Mouse (Mus musculus): ENCODE measurements around the gene Tmem163. TPM values are rescaled to one million over a fixed set of nuclear protein-coding genes. Genes with fewer than 3 reads are reported as not detected.

Gene Tmem163
- total and polyA plus RNA-seq, 3 experiments: 5.2 to 21.6 (median 6.5) TPM

DNA sequence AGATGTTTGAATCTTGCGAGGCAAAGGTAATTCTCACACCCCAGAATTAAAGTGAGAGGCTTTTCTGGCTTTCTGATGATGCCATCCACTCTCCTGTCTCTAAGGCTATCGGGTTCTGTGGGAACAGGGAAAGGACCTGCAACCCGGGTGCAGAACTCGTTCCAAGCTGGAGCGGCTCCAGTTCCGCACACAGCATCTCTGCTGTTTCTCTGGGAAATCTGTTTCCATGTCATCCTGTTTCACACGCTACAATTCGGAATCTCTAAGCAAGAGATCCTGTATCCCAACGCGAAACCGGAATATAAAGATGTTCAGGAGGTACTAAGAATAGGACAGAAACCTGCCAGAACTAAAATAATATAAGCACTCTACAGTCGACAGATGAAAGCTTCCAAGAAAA lies 3.2 kb downstream of the Tmem163 start:
- Histone ChIP-seq H3K9ac (ENCODE audit: low read depth, low read length) (no peak overlapping the region), H3K79me2 (replicated peaks; ENCODE audit: control insufficient read depth, insufficient read depth, low read length) (no peaks in the 10 kb centered on the region), H3K36me3 (ENCODE audit: control insufficient read depth, insufficient read depth, low read length) (no peaks in the 10 kb centered on the region), H3K27ac (no peak overlapping the region), H3K4me3 (no peak overlapping the region), H3K4me1 (ENCODE audit: control insufficient read depth, insufficient read depth, low read length) (no peaks in the 10 kb centered on the region), H3K27me3 (ENCODE audit: control insufficient read depth, insufficient read depth, low read length) (peaks cover 19% of the 10 kb centered on the region)
- TF ChIP-seq CTCF (IDR thresholded peaks at IDR 0.05) (no peak), EP300 (IDR thresholded peaks at IDR 0.05; ENCODE audit: insufficient read depth, low read depth, low read length) (no peak), POLR2A (IDR thresholded peaks at IDR 0.05; ENCODE audit: insufficient read depth, low read depth, low read length) (no peak)
- intact Hi-C loops (cut with DNase I): loop anchor here (5.0 kb wide), 1 partner anchor 174 kb away; no protein-coding TSS in a partner anchor
- WGBS: 42% methylated on average over 12 of the region's 12 CpGs
- no peak for DNase-seq

DNA sequence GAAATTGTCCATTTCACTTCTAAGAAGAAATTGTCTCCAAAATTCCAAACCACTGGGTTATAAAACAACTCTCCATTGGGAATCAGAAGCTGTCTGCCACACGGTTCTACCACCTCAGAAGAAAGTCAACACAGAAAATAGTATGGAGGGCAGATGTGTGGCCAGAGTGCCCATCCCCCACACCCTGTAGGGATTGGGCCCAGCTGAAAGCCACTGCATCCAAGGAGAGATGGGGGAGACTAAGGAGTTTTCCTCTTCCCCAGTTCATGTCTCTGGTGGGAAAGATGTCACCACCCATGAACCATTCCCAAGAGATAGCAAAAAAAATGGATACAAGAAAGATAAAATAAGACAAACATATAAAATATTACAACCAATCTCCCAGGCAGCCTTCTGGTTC lies 4.1 kb downstream of the Tmem163 start:
- intact Hi-C loops (cut with DNase I): loop anchor here (5.0 kb wide), 1 partner anchor 173 kb away; no protein-coding TSS in a partner anchor
- DNase-seq: no peak
- H3K4me3 ChIP-seq: no peak overlapping the region
- WGBS: 65% methylated on average over 1 of the region's 1 CpGs
- no peaks in the 10 kb centered on the region for H3K79me2 ChIP-seq (replicated peaks; ENCODE audit: control insufficient read depth, insufficient read depth, low read length)
- no peak overlapping the region for H3K9ac ChIP-seq (ENCODE audit: low read depth, low read length)
- peaks cover 19% of the 10 kb centered on the region for H3K27me3 ChIP-seq (ENCODE audit: control insufficient read depth, insufficient read depth, low read length)
- no peak for TF ChIP-seq POLR2A (IDR thresholded peaks at IDR 0.05; ENCODE audit: insufficient read depth, low read depth, low read length)
- TF ChIP-seq EP300 (IDR thresholded peaks at IDR 0.05; ENCODE audit: insufficient read depth, low read depth, low read length): no peak
- TF ChIP-seq CTCF (IDR thresholded peaks at IDR 0.05): no peak
- H3K36me3 ChIP-seq (ENCODE audit: control insufficient read depth, insufficient read depth, low read length): no peaks in the 10 kb centered on the region
- H3K27ac ChIP-seq: no peak overlapping the region
- no peaks in the 10 kb centered on the region for H3K4me1 ChIP-seq (ENCODE audit: control insufficient read depth, insufficient read depth, low read length)

DNA sequence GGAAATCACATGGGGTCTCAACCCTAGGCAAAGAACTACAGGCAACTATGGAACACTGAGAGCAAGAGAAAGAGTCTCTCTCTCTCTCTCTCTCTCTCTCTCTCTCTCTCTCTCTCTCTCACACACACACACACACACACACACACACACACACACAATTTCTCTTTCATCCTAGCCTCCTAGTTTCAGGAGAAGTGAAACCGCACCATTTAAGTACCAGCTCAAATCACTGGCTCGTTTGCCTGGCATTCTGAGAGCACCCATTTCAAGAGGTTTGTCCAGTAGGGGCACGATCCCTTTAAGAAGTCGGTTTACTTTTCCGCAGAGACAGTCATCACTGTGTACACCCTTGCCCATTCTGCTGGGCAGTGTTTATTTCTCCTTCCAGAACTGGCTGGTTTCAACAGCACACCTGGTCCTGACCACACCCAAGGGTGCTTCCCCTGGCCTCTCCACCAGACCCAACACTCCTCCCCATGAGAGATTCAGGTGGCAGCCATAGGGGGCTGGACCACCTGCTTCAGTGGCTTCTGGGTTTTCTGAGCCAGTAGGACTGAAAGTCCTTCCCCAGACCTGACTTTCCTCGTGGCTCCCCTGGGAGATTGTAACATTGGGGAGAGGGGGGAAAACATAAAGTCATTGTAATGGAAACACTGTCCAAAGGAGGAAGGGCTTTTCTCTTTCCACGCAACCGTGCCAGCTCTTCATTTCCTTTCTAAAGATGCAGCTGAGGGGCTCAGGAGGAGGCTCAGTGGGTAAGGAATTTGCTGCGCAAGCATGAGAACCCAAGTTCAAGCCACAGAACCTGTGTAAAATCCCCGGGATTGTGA lies 5.9 kb downstream of the Tmem163 start:
- Histone ChIP-seq H3K4me3 (no peak overlapping the region), H3K27me3 (ENCODE audit: control insufficient read depth, insufficient read depth, low read length) (peaks cover 18% of the 10 kb centered on the region), H3K79me2 (replicated peaks; ENCODE audit: control insufficient read depth, insufficient read depth, low read length) (no peaks in the 10 kb centered on the region), H3K4me1 (ENCODE audit: control insufficient read depth, insufficient read depth, low read length) (no peaks in the 10 kb centered on the region), H3K27ac (no peak overlapping the region), H3K9ac (ENCODE audit: low read depth, low read length) (no peak overlapping the region), H3K36me3 (ENCODE audit: control insufficient read depth, insufficient read depth, low read length) (no peaks in the 10 kb centered on the region)
- TF ChIP-seq EP300 (IDR thresholded peaks at IDR 0.05; ENCODE audit: insufficient read depth, low read depth, low read length) (no peak), CTCF (IDR thresholded peaks at IDR 0.05) (no peak), POLR2A (IDR thresholded peaks at IDR 0.05; ENCODE audit: insufficient read depth, low read depth, low read length) (no peak)
- 60% methylated on average over 10 of the region's 10 CpGs for WGBS
- no peak for DNase-seq
- intact Hi-C loops (cut with DNase I): no loop called here

DNA sequence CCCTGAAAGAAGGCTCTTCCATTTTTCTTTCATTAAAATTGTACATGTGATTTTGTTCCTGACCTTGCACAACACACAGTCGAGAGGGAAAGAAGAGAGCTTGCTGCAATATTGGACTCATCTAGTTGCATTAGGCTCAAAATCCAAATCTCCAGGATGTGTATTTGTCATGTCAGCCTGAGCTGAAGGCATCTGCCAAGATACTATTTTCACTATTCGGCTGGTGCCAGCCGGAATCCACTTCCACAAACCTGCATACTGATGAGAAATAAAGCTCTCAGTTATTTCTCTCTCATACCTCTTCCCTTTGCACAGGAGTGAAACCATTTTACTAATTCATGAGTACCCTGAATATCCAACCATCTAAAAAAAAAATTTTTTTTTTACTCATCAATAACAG lies 11.2 kb downstream of the Tmem163 start:
- Histone ChIP-seq H3K27ac (no peak overlapping the region), H3K4me1 (ENCODE audit: control insufficient read depth, insufficient read depth, low read length) (no peaks in the 10 kb centered on the region), H3K9ac (ENCODE audit: low read depth, low read length) (no peak overlapping the region), H3K27me3 (ENCODE audit: control insufficient read depth, insufficient read depth, low read length) (no peaks in the 10 kb centered on the region), H3K79me2 (replicated peaks; ENCODE audit: control insufficient read depth, insufficient read depth, low read length) (no peaks in the 10 kb centered on the region), H3K4me3 (no peak overlapping the region), H3K36me3 (ENCODE audit: control insufficient read depth, insufficient read depth, low read length) (no peaks in the 10 kb centered on the region)
- WGBS: 84% methylated on average over 3 of the region's 3 CpGs
- DNase-seq: no peak
- no peak for TF ChIP-seq POLR2A (IDR thresholded peaks at IDR 0.05; ENCODE audit: insufficient read depth, low read depth, low read length)
- TF ChIP-seq CTCF (IDR thresholded peaks at IDR 0.05): no peak
- no peak for TF ChIP-seq EP300 (IDR thresholded peaks at IDR 0.05; ENCODE audit: insufficient read depth, low read depth, low read length)
- intact Hi-C loops (cut with DNase I): no loop called here

DNA sequence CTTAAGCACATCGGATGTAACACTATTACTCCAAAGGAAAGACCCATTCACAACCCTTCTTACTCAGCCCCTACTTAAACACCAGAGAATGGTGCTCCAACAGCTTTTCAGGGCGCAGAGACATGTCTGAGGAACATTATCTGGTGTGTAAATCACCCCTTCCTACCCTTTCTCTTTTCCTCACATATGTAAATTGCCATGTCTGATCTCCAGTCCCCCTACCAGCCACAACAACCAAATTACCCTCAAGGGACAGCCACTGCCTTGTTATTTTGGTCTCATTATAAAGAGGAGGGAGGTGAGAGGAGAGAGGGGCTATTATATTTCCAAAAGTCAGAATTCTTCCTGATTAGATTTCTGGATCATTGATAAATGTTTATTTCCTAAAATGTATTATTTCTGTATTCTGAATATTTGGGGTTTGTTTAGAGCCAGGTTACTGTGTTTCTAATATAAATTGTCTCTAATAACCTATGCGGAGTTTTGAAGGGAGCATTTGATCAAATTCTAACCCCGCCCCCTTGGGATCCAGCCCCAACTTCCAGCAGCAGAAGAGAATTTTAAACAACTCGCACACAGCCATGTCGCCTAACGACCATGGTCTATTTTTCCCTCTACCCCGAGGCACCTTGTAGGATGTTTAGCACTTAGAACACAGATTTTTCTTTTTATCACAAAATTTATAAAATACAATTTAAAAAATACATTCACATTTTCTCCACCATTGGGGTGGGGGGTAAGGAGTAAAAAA lies 12.1 kb downstream of the Tmem163 start:
- no peaks in the 10 kb centered on the region for H3K79me2 ChIP-seq (replicated peaks; ENCODE audit: control insufficient read depth, insufficient read depth, low read length)
- no peaks in the 10 kb centered on the region for H3K4me1 ChIP-seq (ENCODE audit: control insufficient read depth, insufficient read depth, low read length)
- intact Hi-C loops (cut with DNase I): no loop called here
- no peaks in the 10 kb centered on the region for H3K27me3 ChIP-seq (ENCODE audit: control insufficient read depth, insufficient read depth, low read length)
- no peak overlapping the region for H3K27ac ChIP-seq
- whole genome bisulfite sequencing: 84% methylated on average over 8 of the region's 8 CpGs
- H3K36me3 ChIP-seq (ENCODE audit: control insufficient read depth, insufficient read depth, low read length): no peaks in the 10 kb centered on the region
- H3K4me3 ChIP-seq: no peak overlapping the region
- no peak overlapping the region for H3K9ac ChIP-seq (ENCODE audit: low read depth, low read length)
- TF ChIP-seq POLR2A (IDR thresholded peaks at IDR 0.05; ENCODE audit: insufficient read depth, low read depth, low read length) (no peak), CTCF (IDR thresholded peaks at IDR 0.05) (no peak), EP300 (IDR thresholded peaks at IDR 0.05; ENCODE audit: insufficient read depth, low read depth, low read length) (no peak)
- DNase-seq: no peak

DNA sequence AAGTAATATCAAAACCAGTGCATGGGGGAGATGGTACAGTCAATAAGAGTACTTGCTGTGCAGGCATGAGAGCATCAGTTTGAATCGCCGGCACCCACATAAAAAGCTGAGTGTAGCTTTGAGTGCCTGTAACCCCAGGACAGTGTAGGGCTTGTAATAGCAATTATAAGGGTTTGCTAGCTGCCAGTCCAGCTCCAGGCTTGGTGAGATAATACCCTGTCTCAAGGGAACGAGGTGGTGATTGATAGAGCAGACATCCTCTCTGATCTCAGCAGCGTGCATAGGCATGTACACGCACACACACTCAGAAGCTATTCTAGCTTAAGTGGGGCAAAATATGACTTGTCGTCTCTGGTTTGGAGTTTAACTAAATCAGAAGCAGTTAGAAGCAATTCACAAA lies 13.1 kb downstream of the Tmem163 start:
- TF ChIP-seq EP300 (IDR thresholded peaks at IDR 0.05; ENCODE audit: insufficient read depth, low read depth, low read length) (no peak), CTCF (IDR thresholded peaks at IDR 0.05) (no peak), POLR2A (IDR thresholded peaks at IDR 0.05; ENCODE audit: insufficient read depth, low read depth, low read length) (no peak)
- no peaks in the 10 kb centered on the region for H3K4me1 ChIP-seq (ENCODE audit: control insufficient read depth, insufficient read depth, low read length)
- no peaks in the 10 kb centered on the region for H3K27me3 ChIP-seq (ENCODE audit: control insufficient read depth, insufficient read depth, low read length)
- no peak for DNase-seq
- H3K4me3 ChIP-seq: no peak overlapping the region
- H3K27ac ChIP-seq: no peak overlapping the region
- no peaks in the 10 kb centered on the region for H3K36me3 ChIP-seq (ENCODE audit: control insufficient read depth, insufficient read depth, low read length)
- no peak overlapping the region for H3K9ac ChIP-seq (ENCODE audit: low read depth, low read length)
- WGBS: 51% methylated on average over 6 of the region's 6 CpGs
- intact Hi-C loops (cut with DNase I): no loop called here
- H3K79me2 ChIP-seq (replicated peaks; ENCODE audit: control insufficient read depth, insufficient read depth, low read length): no peaks in the 10 kb centered on the region

Measured in heart, adult 2 months (tissue).